Mouse (Mus musculus): ENCODE measurements around the gene Gm11992. TPM values are rescaled to one million over a fixed set of nuclear protein-coding genes. Genes with fewer than 3 reads are reported as not detected.

Gm11992 gene
- total RNA-seq, 2 experiments from 2014 or later, result 0.19 TPM; not detected in 1

GRCm38 (mm10) chr11:9115367-9116120 is 67.2 kb downstream of the Gm11992 start:
- no peak for DNase-seq (ENCODE audit: low spot score in 2 of 2)

- DNase-seq (ENCODE audit: low spot score in 2 of 2), result no peak
These were observed 67.7 kb downstream of the Gm11992 start for GRCm38 (mm10) chr11:9116121-9116520.

- DNase-seq (ENCODE audit: low spot score in 2 of 2), result no peak
These were observed 68.5 kb downstream of the Gm11992 start for GRCm38 (mm10) chr11:9116916-9117315.

- peak; percentile 57 to 58 for DNase-seq (ENCODE audit: low spot score in 2 of 2)
These were observed 69.1 kb downstream of the Gm11992 start for GRCm38 (mm10) chr11:9117358-9118049.

GRCm38 (mm10) chr11:9118050-9118420 is 69.6 kb downstream of the Gm11992 start, which contains the start of gene Upp1:
Upp1 (plus strand) TSS chr11:9118103.
- no peak for DNase-seq (ENCODE audit: low spot score in 2 of 2)

- peak; percentile 47 to 49 for DNase-seq (ENCODE audit: low spot score in 2 of 2)
These were observed 70.2 kb downstream of the Gm11992 start for GRCm38 (mm10) chr11:9118421-9119121.

Other genes with a start within 250 kb of the Gm11992 start
- under 1 TPM in 1 of 2 experiments, not detected in 1; 0.13 TPM for gene Pkd1l1, start 75.3 kb upstream of the Gm11992 start, total RNA-seq (2021)
- gene Hus1, start 37.4 kb upstream of the Gm11992 start, total RNA-seq (2021), result 1 to 10 TPM; 7.3 to 7.4 TPM
- not detected for gene Sun3, start 397 bp downstream of the Gm11992 start, total RNA-seq (2021)
- gene Upp1, start 69.5 kb downstream of the Gm11992 start, total RNA-seq (2021), result 10 to 100 TPM; 11.0 to 12.2 TPM
- gene Abca13, start 143.3 kb downstream of the Gm11992 start, total RNA-seq (2021), result under 1 TPM; 0.07 to 0.10 TPM

All from adrenal gland, adult 18-20 months (tissue).